Mouse (Mus musculus): ENCODE measurements at regions not wholly inside any gene's neighbourhood (a gene's known extent, or its start where the extent isn't known, plus 50 kb on each side); places are given as distances from the start of the nearest gene placed in this dataset.

DNA sequence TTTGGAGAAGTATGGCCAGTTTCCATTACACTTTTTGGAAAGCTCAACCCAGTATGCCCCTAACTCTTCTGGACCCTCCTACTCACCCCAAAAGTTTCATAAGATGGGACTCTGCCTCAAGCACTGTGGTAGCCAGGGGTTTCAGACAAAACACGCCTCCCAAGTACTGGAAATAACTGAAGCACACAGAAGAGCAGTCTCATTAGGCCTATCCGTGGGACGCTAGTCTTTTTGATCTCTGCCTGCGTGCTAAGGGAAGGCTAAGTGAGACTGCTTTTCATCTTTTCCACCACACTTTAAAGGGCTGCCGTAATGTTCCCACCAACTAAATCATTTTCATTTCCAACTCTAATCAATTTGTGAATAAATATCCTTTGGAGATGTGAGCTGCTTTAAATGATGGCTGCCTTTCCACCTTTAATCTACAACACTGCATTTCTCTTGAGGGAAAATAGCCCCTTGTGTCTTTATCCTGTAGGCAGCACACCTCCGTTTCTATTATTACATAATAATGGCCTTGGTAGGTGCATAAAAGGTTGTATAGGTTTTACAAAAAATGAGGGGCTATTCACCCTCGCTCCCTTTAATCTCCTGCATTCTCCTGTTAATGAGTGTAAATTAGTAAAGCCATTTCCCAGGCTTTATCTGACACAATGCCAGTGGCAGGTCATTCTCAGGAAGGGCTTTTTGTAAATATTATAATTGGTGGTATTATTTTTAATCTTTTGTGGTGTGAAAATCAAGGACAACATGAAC lies 65.5 kb upstream of the Cldn18 start:
- H3K9me3 ChIP-seq (replicated peaks; ENCODE audit: control insufficient read depth, insufficient read depth, low read length, poor library complexity, severe bottlenecking) = no peaks in the 10 kb centered on the region
- H3K27me3 ChIP-seq (ENCODE audit: control insufficient read depth, insufficient read depth, low read length, poor library complexity, severe bottlenecking) = no peaks in the 10 kb centered on the region
- no peaks in the 10 kb centered on the region for H3K4me1 ChIP-seq (ENCODE audit: control insufficient read depth, insufficient read depth, low read length)
- no peak overlapping the region for H3K27ac ChIP-seq (ENCODE audit: insufficient read depth, low read length)
- no peak overlapping the region for H3K4me3 ChIP-seq (ENCODE audit: low read depth, low read length)
- no peaks in the 10 kb centered on the region for H3K36me3 ChIP-seq (ENCODE audit: control insufficient read depth, insufficient read depth, low read length, poor library complexity, severe bottlenecking)
- no peak overlapping the region for H3K9ac ChIP-seq (ENCODE audit: low read depth, poor library complexity, severe bottlenecking)
- TF ChIP-seq POLR2A (IDR thresholded peaks at IDR 0.05; ENCODE audit: insufficient read depth, low read length) (no peak), EP300 (IDR thresholded peaks at IDR 0.05; ENCODE audit: insufficient read depth, low read depth, low read length) (no peak)

DNA sequence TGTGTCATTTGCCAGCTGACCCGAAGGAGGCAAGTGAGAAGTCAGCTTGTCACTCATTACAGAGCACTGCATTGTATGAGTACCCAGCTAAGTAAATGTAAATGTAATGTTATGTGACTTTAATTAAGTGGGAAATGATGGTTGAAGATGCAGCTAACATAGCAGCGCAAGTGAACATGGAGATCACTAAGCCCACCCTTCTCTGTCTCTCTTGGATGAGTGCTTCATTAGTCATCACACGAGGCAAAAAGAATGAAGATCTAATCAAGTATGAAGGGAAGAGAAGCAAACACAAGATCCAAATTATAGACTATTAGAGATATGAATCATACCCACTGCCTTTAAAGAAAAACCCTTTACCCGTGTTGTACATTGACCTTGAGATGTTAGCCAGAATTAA lies 61.8 kb upstream of the Cldn18 start:
- H3K9ac ChIP-seq (ENCODE audit: low read depth, poor library complexity, severe bottlenecking) = no peak overlapping the region
- no peaks in the 10 kb centered on the region for H3K4me1 ChIP-seq (ENCODE audit: control insufficient read depth, insufficient read depth, low read length)
- no peak overlapping the region for H3K27ac ChIP-seq (ENCODE audit: insufficient read depth, low read length)
- H3K27me3 ChIP-seq (ENCODE audit: control insufficient read depth, insufficient read depth, low read length, poor library complexity, severe bottlenecking) = no peaks in the 10 kb centered on the region
- no peaks in the 10 kb centered on the region for H3K9me3 ChIP-seq (replicated peaks; ENCODE audit: control insufficient read depth, insufficient read depth, low read length, poor library complexity, severe bottlenecking)
- TF ChIP-seq CTCF (IDR thresholded peaks at IDR 0.05; ENCODE audit: low read depth, low read length) (no peak), EP300 (IDR thresholded peaks at IDR 0.05; ENCODE audit: insufficient read depth, low read depth, low read length) (no peak), POLR2A (IDR thresholded peaks at IDR 0.05; ENCODE audit: insufficient read depth, low read length) (no peak)
- H3K36me3 ChIP-seq (ENCODE audit: control insufficient read depth, insufficient read depth, low read length, poor library complexity, severe bottlenecking) = no peaks in the 10 kb centered on the region
- no peak overlapping the region for H3K4me3 ChIP-seq (ENCODE audit: low read depth, low read length)

DNA sequence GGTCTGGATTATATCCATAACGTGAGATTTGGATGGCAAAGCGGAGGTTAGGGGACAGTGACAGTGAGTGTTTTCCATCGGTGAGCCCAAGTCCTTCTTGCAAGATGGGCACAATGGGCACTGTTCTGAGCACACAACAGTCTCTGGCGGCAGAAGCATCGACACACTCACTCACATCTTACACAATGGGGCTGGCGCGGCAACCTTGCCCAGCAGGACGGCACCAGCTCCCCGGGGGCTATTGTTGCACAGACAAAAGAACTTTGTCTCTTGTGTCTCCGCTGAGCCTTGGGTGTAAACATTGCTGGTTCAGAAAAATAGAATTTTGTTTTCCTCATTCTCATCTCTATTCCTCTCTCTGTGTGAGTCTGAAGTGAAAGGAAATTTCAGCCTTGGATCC lies 53.6 kb upstream of the Cldn18 start:
- no peak overlapping the region for H3K27ac ChIP-seq (ENCODE audit: insufficient read depth, low read length)
- TF ChIP-seq POLR2A (IDR thresholded peaks at IDR 0.05; ENCODE audit: insufficient read depth, low read length) (no peak), EP300 (IDR thresholded peaks at IDR 0.05; ENCODE audit: insufficient read depth, low read depth, low read length) (0 out of 2 replicates have a peak, but pooled peaks have one; percentile 45)
- no peak overlapping the region for H3K4me3 ChIP-seq (ENCODE audit: low read depth, low read length)
- no peaks in the 10 kb centered on the region for H3K4me1 ChIP-seq (ENCODE audit: control insufficient read depth, insufficient read depth, low read length)
- H3K36me3 ChIP-seq (ENCODE audit: control insufficient read depth, insufficient read depth, low read length, poor library complexity, severe bottlenecking) = no peaks in the 10 kb centered on the region
- no peak overlapping the region for H3K9ac ChIP-seq (ENCODE audit: low read depth, poor library complexity, severe bottlenecking)
- no peaks in the 10 kb centered on the region for H3K27me3 ChIP-seq (ENCODE audit: control insufficient read depth, insufficient read depth, low read length, poor library complexity, severe bottlenecking)
- H3K9me3 ChIP-seq (replicated peaks; ENCODE audit: control insufficient read depth, insufficient read depth, low read length, poor library complexity, severe bottlenecking) = no peaks in the 10 kb centered on the region

All from ES-Bruce4 (cell line).